Mouse (Mus musculus) cerebellum, postnatal 25 days (tissue): ENCODE results near the gene Ap2b1.
"Not testable (repeated sequence)": the region's sequence is repeated elsewhere in the genome, so short reads cannot be mapped to it uniquely, and the experiment has no call there.

Source experiments
- DNase-seq, 2 experiments: peaks; one replicate each; pipeline ENCODE4 v3.0.0; 2021; ENCODE audit warnings: mixed read lengths in 2 of 2

Ap2b1 gene

GRCm38 (mm10) chr11:83298225-83299195, at the start of gene Ap2b1:
TSS of gene Ap2b1 (plus strand) at chr11:83299024.
- peak; percentile 91 to 94 for DNase-seq

- not testable (repeated sequence) for DNase-seq
Measured at GRCm38 (mm10) chr11:83257211-83257610, 41.6 kb upstream of the Ap2b1 start.

- DNase-seq = no peak
Measured at GRCm38 (mm10) chr11:83262673-83263072, 36.2 kb upstream of the Ap2b1 start.

GRCm38 (mm10) chr11:83263146-83263545, 35.7 kb upstream of the Ap2b1 start:
- DNase-seq = no peak

GRCm38 (mm10) chr11:83270842-83271150, 28.0 kb upstream of the Ap2b1 start:
- DNase-seq = peak in 1 of 2 experiments; percentile 87

- DNase-seq = peak in 1 of 2 experiments; percentile 87
Measured at GRCm38 (mm10) chr11:83271151-83271950, 27.5 kb upstream of the Ap2b1 start.

GRCm38 (mm10) chr11:83271951-83272843, 26.6 kb upstream of the Ap2b1 start:
- peak in 1 of 2 experiments; percentile 46 for DNase-seq

GRCm38 (mm10) chr11:83276251-83276650, 22.6 kb upstream of the Ap2b1 start:
- DNase-seq = no peak

- DNase-seq = no peak
Measured at GRCm38 (mm10) chr11:83279024-83279423, 19.8 kb upstream of the Ap2b1 start.

- no peak for DNase-seq
Measured at GRCm38 (mm10) chr11:83279691-83280090, 19.1 kb upstream of the Ap2b1 start.

GRCm38 (mm10) chr11:83282084-83282483, 16.7 kb upstream of the Ap2b1 start:
- DNase-seq = no peak

GRCm38 (mm10) chr11:83285627-83286026, 13.2 kb upstream of the Ap2b1 start:
- DNase-seq = no peak

- no peak for DNase-seq
Measured at GRCm38 (mm10) chr11:83286566-83286965, 12.3 kb upstream of the Ap2b1 start, which contains the start of gene Slfn14. TSS of gene Slfn14 (minus strand) at chr11:83286726.

GRCm38 (mm10) chr11:83289036-83289435, 9.8 kb upstream of the Ap2b1 start:
- DNase-seq = no peak

- no peak for DNase-seq
Measured at GRCm38 (mm10) chr11:83289633-83290032, 9.2 kb upstream of the Ap2b1 start.

GRCm38 (mm10) chr11:83291375-83292250, 7.2 kb upstream of the Ap2b1 start:
- DNase-seq = peak; percentile 93 to 96

- peak in 1 of 2 experiments; percentile 33 for DNase-seq
Measured at GRCm38 (mm10) chr11:83292251-83292587, 6.6 kb upstream of the Ap2b1 start.

- DNase-seq = no peak
Measured at GRCm38 (mm10) chr11:83293182-83293581, 5.6 kb upstream of the Ap2b1 start.

GRCm38 (mm10) chr11:83294133-83294532, 4.7 kb upstream of the Ap2b1 start:
- DNase-seq = no peak

- no peak for DNase-seq
Measured at GRCm38 (mm10) chr11:83297816-83298215, 1.0 kb upstream of the Ap2b1 start.

GRCm38 (mm10) chr11:83299724-83300123, 900 bp downstream of the Ap2b1 start:
- no peak for DNase-seq

GRCm38 (mm10) chr11:83301431-83301831, 2.6 kb downstream of the Ap2b1 start:
- DNase-seq = no peak
